Mouse (Mus musculus) spleen, adult 2 months (tissue): ENCODE data around the gene Fgd4.

Experiments
- CTCF ChIP-seq: fragments of 200-500 bp; IDR thresholded peaks from 2 replicates; pipeline ENCODE4 v1.5.1; 2011; ENCODE audit warnings: mild to moderate bottlenecking, inconsistent platforms; ENCODE audit not compliant: insufficient read depth, insufficient read length, insufficient replicate concordance; ENCODE audit errors: extremely low read depth
- POLR2A ChIP-seq: fragments of 200-500 bp; IDR thresholded peaks from 2 replicates; pipeline ENCODE4 v1.6.1; 2011; ENCODE audit warnings: low read depth, low read length, inconsistent platforms

DNA sequence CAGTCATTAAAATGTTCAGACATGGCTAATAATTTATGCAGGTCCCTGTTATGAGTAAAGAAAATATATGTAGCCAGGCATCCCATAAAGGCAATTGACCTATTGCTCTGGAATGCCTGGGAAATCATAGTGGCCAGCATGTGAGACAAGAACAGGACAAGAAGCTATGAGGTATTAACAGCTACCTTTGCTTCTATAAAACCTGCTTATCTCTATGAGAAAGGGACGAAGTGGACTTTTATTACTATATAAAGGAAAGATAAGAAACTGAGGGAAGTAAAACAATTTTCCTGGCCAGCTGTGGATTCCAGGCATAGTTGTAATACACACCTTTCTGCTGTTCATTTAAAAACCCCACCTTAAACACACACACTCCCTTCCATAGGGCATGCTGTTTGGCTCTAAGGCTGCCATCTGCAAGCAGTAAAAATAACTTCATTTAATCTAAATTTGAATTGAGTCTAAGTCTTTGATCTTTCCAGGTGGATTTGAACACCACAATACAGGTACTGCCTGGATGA is 114.8 kb downstream of the Fgd4 start:
- no peak for TF ChIP-seq CTCF
- no peak for TF ChIP-seq POLR2A
